Mouse (Mus musculus) bone marrow, adult 2 months (tissue): Measurements from ENCODE around the gene Tshz2.

Experiments
- CTCF ChIP-seq: fragments of 200-500 bp; IDR thresholded peaks from 2 replicates; pipeline ENCODE4 v1.5.1; 2011; ENCODE audit warnings: low read length, control low read depth; ENCODE audit not compliant: control insufficient read depth, insufficient read depth
- POLR2A ChIP-seq: fragments of 200-500 bp; IDR thresholded peaks from 2 replicates; pipeline ENCODE4 v1.6.1; 2011; ENCODE audit warnings: low read depth, mild to moderate bottlenecking, control low read depth, low read length, borderline replicate concordance; ENCODE audit not compliant: control insufficient read depth

GRCm38 (mm10) chr2:169914903-169915302 lies 282.1 kb downstream of the Tshz2 start:
- TF ChIP-seq CTCF (no peak), POLR2A (no peak)
